Mouse (Mus musculus) lung, postnatal 4 days (tissue): Measurements from ENCODE around the gene Tbx15.

Source experiments
- DNase-seq, 2 experiments: peaks; one replicate each; pipeline ENCODE4 v3.0.0; 2021

Tbx15 gene

DNA sequence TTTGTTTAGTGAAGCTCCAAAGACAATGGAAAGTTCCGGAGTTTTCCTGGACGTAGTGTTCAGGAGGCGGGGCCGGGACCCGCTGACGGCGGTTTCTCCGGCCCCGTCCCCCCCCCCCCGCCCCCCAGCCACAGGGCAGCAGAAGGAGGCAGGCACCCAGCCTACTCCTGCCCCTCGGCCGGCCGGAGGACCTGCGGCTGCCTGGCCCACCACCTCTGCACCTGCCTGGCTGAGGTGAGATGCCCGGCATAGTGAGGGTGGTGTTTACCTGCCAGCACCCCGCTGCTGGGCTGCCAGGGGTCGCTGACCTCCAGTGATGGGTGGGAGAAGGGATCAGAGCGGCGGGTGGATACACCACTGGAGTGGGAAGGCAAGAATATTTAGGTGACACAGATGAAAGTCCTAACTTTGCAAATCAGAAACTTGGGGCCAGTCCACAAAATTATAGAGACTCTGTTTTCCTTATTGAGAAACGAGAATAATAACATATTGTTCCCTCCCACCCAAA, at the start of gene Tbx15:
Tbx15 (plus strand) TSS at position 169 of the 508 bp plus-strand sequence.
- no peak for DNase-seq

DNA sequence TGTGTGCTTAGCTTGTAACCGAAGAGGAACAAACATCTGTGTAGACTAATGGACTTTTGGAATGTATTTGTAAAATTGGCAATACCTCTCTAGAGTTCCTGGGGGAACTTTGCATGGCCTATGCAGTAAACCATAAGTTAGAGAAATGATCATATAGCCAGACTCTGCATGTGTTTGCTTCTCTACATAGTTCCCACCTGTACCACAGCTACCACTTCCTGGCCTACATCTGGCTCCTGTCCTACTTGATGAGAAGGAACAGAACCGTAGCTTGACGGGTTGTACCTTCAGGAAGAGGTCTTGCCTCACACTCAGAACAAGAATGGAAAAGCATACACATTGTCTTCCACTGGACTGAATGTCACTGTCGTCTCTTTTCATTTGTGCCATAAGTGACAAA, 46.6 kb upstream of the Tbx15 start:
- no peak for DNase-seq

DNA sequence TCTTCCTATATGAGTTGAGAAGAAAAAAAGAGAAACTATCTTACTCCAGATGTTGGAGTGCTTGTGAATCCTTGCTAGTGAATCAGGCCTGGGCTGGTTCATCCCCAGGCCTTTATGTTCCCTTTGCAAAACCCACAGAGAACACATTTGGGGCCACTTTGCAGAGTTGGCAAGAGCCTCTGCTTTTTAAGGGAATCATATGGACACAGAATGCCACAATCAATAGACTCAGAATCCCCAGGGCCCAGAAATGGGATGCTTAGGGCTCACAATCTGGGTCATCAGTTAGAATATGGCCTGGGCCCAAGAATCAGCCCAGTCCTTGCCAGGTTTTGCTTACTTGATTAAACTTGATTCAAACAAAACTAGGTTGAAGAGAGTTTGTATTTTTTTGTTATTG, 36.9 kb upstream of the Tbx15 start:
- no peak for DNase-seq

DNA sequence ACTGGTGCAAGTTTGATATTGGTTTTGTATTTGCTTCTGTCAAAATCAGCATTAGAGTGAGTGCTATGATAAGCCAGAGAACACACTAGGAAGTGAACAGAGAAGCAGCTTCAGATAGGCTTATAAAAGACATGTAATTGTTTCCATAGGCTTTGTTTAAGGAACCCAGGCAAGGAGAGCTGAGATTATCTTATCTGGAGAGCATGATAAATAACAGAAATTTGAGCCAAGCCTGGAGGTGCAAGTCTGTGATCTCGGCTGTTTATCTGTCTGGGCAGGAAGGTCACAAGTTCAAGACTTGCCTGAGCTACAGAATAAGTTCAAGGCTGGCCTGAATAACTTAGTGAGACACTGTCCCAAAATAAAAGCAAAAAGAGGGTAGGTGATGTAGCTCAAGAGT, 31.8 kb upstream of the Tbx15 start:
- DNase-seq: no peak

DNA sequence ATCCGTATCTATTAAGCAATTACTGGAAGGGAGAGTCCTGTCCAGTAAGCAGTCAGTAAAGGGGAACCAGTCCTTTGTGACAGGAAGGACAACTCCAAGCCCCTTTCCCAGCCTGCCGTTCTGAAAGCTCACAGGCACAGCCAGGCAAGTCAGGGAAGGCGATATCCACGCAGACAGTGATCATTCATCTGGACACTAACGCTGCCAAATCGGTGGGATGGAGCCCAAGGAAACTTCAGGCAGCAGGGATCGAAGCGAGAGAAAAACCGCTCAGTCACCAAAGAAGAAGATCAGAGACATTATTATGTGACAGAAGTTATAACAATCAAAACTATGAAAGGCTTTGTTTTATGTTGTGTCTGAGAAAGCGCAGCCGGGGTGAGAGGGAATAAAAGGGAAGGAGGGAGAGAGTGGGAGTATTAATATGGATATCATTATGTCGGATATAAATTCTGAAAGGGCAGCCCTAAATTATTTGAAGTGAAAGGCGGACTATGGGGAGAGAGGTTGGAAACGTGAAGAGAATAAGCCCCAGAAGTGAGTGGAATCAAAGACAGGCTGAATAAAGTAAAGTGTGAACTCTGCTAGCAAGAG, 29.0 kb upstream of the Tbx15 start:
- no peak for DNase-seq

DNA sequence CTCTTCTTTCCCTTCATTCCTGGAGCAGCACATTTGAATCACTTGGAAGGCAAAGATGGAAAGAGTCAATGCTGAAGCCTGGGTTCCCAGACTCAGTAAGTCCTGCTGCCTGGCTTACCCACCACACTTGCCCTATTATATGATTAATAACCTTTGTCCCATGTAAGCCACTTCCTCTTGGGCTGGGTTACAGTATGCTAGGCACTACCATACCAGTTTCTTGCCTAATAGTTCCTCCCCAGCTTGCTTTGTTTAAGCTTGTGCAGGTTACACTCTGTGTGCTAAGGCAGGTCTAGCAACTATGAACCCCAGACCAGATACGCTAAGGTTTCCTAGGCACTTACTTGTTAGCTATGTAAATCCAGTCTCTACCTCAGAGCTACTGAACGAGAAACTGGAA, 12.4 kb upstream of the Tbx15 start:
- no peak for DNase-seq

DNA sequence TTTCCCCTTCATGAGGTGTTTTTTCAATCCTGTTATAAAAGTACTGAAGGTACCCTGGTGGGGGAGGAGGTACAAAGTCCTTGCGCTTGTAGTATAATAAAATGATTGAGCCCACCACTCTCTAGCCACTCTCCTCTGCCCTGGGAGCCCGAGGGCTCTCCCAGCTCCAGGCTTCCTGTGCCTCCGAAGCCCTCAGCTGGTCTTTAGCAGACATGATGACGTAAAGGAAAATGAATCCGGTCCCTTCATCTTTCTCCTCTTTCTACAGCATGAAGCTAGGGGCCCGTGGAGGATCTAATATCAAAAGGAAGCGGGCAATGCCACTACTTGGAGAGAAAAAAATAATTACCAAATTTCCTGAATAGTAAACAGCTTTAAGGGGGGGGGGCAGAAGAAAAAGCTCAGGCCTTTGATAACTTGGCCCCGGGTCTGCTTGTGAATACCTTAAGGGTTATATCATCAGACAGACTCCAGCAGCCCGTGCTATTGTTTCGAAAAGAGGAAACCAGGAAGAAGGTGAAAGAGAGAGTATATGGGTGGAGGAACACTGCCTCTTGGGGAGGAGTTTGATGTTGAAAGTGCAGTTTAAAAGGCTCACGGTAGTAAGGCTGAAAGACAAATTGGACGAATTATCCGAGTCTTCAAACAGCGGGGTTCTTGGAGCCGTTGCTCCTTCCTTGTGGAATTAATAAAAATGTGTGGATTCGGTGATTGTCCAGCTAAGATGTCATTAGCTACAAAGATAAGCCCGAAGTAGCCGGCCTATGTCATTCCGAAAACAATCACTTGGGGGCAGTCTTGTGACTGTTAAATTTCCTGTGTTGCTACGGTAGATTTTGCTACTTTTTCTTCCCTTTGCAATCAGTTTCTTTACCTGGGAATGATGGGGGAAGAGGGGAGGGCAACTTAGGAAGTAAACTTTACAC, 6.5 kb upstream of the Tbx15 start:
- peak in 1 of 2 experiments; percentile 58 for DNase-seq

DNA sequence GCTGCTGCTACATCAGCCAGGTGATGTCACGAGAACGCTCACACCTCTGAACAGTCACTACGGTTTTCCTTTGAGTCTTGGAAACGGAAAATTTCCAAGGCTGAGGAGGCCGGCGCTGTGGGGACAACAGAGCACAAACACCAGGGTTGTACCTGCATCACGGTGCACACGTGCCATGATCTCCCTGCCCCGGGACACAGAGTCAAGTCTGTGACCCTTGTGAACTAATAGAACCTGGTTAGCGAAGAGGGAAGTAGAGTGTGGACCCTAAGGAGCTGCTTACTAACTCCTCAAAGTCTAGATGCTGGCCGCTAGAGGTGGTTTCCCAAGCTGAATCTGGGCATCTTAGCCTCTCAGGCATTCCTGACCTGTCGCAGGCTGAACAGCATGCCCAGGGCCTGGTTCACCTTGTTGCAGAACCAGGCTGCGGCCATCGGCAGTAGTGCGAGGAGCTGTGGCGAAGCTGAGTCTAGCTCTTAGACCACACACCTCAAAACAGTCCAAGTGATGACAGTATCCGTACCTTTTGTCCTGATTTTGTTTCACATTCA, 5.8 kb upstream of the Tbx15 start:
- no peak for DNase-seq

DNA sequence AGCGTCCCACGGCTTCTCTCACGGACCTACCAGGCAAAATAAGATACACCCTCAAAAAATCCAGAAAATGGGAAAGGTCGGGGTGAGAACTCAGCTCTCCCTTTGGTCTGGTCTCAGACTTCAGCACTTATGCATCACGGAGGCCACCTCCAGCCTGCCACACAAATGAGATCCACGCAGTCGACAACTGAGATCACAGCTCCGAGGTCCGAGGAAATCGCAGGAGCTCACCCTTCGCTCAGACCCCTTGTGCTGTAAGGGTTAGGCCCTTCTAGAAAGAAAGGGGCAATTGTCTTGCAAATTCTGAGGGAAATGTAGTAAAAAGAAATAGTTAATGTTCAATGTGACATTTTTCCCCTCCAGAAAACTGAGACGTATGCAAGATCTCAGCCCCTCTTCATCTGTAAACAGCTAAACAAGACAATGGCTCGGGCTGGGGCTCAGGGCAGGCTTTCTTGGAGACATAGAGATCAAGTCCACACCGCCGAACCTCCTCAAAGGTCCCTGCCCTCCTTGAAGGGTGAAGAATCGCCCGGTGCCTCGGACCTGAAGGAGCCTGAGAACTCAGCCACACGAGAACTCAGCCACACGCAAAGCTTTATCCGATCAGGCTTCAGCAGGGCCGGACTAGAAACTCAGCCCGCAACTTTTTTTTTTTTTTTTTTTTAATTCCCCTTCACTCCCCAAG, 4.9 kb upstream of the Tbx15 start:
- no peak for DNase-seq

DNA sequence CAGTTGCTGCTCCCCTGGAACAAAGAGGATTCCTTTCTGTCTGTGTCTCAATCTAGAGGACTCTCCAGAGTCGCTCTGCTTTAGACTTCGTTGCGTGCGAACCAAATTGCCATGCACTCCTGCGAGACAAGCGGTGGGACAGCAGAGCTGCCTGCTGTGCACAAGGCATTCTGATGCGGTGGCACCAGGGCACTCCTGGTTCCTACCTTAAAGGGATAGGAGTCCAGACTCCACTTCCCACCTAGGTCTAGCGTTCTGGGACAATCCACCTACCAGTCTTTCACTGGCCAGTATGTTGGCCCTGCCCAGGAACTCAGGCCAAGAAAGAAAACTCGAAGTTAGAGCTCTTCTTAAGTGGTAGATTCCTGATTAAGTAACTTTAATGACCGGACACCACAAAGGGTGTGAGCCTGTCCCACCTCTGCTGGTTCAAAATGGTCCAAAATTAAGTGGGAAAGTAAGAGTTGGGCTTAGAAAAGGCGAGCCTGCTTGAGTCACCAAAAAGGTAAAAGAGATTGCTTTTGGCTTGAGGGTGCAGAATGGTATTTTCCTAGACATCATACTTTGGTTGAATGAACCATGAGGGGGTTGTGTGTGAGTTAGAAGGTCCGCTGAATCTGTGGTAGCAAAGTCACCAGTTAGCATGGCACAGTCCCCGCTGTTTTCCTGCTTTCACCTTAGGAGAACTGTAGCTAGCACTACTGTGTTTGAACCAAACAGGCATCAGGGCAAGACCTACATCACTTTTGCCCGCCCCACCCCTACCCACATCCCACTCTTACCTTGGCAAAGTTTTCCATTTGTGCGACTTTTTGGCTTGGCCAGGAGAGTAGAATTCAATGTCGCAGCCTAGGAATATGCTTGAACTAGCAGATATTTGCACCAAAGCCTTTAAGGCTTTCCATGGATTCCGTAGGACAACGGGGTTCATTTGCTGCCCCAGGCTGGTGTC, 4.1 kb upstream of the Tbx15 start:
- DNase-seq: no peak

DNA sequence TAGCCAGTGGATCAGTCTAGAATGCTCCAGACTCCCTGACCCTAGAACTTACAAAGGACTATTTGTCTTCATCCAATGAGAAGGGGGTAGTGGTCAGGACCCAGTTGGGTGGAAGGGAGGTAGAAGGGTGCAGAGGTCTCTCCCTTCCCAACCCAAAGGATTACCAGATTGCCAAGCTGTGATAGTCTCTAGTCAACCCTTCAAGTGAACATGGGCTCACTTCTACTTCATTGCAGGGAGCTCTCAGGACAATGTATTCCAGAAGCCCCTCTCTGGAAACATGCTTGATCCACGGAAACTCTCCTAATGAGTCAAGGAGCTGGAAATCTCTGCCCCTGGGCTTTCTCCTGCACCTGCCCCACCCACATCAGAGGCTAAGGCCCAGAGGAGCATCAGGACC, 1.5 kb upstream of the Tbx15 start:
- no peak for DNase-seq

DNA sequence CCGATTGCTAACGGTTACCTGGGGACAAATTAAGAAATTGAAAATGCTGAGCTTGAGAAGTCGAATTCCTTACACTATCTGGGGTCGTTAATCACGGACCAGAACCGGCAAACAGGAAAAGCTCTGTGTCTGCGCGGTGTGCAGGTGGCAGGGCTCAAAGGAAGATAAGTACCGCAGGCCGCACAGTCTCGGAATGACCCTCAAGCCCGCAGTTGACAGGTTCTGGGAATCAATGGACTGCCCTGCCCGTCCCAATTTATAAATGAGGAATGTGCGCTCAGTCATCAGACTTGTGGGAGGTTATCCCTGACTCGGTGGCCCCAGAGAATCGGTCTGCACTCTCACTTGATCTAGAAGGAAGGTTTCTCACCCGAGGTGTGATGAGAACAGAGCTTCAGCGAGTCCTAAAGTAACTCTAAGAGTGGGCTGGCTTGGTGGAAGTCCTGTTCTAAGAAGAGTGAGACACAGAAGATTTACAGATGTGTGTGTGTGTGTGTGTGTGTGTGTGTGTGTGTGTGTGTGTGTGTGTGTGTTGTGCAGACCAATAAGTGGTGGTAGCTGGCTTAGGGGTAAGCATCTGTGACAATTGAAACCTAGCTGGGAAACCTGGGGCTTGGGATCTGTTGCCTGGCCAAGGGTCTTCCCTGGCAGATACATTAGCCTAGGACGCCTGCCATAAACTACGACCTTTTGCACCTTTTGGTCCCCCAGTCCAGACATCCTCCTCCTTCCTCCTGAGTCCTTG, 708 bp upstream of the Tbx15 start:
- DNase-seq: no peak

DNA sequence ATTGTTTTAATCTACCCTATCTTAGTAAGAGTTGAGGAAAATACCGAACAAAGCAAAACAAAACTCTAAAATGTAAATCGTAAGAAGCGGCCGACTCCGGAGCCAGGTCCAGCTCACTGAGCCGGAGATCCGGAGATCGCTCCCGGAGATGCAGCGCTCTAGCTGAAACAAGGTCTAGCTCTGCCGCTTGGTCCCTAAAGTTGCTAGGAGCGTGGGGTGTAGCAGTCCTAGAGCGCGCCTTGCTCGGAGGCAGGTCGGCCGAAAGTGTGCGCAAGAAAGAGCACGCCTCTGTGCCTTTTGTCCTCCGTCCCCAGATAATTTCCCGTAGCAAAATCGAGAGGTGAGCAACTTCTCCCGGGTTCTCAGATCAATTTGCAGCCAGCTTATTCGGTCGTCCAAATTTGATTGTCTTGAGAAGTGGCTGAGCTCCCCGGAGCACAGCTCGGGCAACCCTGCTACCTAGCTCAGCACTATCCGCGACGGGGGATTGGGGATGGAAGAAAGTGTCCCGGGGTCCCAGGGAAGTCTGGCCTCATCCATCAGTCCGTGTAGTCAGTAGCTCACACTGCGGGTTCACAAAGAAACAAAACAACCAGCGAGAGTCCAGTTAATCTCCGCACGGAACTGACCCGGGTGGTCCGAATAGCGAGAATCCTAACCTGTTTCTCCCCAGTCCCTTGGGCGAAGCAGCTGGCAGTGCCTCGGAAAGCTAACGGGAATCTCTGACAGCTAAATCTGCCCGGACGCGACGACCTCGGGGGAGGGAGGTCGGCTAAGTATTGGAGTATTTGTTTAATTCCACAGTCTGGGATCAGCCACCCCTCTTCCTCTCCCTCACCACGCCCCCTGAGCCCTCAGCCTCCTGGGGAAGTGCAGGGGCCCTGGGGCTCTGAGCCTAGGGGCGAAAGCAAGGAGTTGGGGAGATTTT, 894 bp downstream of the Tbx15 start:
- no peak for DNase-seq

DNA sequence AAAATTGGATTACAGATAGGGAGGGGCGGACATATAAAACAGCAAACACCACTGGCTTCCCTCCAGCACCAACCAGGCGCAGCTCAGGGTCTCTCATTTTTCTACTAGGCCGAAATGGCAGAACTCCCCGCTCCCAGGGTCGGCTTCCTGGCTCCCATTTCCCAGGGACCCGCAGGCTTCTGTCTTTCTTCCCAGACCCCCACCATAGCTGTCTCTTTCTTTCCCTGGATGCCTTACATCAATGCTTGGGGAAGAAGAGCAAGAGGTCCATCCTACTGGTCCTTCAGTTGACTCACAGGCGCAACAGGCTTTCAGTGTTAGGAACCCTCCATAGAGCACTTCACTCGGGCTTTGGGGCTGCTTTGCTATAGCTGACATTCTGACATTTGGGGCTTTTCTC, 2.3 kb downstream of the Tbx15 start:
- DNase-seq: no peak

DNA sequence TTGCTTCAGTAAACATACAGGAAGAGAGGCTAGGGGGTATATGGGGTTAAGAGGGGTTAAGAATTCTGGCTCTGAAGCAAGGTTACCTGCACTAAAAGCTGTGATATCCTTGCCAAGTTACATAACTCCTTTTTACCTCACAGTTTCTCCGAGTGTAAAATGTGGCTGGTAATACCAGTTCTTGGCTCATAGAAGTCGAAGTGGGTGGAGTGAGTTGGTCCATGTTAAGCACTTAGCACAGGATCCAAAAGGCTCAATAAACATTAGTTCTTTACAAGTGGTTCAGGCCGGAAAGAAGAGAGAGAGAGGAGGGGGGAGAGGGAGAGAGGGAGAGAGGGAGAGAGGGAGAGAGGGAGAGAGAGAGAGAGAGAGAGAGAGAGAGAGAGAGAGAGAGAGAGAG, 5.2 kb downstream of the Tbx15 start:
- DNase-seq: no peak

DNA sequence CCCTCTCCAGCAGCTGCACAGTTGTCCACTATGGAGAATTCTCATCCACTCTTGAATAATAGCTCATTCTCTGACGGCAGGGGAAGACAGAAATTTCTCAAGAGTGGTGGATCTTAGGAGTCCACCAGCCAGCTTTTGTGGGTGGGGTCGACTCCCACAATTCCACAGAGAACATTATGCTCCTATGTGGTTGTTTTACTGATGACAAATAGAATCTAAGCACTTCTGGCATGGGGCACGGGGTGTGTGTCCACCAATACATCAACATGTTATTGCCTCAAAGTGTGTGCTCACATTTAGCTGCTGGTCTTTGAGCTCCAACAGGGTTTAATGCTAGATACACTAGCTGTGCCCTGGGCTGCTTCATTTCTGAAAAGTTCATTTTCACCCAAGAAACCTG, 6.4 kb downstream of the Tbx15 start:
- DNase-seq: no peak

DNA sequence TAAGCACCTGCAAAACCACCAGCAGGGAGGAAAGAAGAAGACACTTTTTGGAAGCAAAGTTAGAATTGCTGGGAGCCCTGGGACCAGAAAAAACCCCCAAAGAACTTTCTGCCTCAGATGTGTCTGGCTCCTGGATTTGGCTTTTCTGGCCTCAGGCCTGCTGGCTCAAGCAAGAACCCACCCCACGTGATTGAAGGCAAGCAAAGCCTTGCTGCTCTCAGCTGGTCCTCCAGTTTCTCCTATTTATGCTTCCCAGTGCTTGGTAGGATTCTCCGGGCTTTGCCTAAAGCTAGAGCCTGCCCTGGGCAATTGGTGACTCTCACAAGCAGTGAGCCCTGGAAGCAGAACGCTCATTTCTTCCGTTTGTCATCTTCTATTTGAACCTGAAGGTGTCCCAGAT, 7.4 kb downstream of the Tbx15 start:
- no peak for DNase-seq

DNA sequence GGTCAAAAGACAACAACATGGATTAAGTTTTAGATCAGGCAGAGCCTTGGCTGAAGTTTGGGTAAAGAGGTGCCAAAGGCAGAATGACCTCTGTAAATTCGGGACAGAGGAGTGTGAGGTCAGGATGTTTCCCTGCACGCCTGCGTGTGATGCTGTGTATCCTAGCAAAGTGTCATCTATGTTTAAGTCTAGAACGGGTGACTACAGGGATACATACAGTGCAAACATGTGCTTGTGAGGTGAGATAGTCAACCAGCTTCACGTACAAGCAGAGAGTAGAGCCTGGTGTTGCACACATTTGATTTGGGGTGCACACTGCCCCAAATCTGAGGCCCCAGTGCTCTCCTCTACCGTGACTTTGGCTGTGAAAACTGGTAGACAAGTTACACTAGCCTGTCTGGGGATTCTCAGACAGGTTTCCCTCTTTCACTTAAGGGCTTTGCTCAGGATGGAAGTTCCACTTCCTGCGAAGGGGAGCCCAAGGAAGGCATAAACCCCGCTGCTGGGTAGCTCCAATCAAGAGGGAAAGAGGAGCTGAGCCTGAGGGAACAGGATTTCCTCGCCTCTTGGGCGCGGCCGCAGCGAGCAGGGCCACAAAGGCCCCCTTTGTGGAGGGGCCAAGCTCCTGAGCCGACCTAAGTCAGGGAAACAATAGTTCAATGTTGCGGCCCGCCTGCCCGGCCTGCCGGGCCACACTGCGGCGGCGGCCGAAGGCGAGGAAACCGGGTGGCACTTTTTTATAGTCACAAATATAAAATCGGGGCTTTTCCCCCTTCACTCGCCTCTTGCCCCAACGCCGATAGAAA, 8.0 kb downstream of the Tbx15 start:
- no peak for DNase-seq

DNA sequence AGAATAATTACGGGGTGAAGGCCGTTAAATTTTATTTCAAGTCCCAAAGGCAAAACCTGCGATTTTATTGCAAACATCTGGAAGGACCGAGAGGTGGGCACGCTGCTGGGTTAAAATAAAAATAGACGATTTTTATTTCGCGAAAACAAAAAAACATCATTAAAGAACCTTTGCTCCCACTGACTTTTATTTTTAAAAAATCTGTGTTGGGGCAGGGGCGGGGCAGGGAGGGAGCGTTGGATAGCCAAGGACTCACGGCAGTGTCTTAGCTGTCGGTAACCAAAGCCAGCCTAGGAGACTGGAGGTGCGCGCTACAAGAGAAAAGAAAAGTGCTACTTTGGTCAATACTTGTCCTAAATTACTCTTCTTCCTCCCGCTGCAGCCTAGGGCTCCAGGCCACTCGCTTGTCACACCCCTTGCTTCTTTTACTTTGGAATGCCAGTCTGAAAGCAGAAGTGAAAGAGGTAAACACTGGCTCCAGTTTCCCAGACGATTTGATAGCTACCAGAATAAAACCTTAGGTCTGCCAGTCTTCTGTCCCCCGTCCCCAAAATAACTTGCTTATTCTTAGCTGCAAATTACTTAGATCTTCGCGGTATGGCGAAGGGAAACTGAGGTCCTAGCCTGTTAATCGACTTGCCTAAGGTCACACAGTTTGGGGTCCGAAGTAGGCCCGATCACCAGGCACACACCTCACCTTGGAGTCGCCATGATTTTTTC, 8.8 kb downstream of the Tbx15 start:
- no peak for DNase-seq
